Mouse (Mus musculus) liver, adult 2 months (tissue): Measurements from ENCODE around the gene Trim33.

Source experiments
- CTCF ChIP-seq: fragments of 200-500 bp; IDR thresholded peaks from 2 replicates; pipeline ENCODE4 v1.5.1; 2011; ENCODE audit warnings: low read depth, low read length, control low read depth
- POLR2A ChIP-seq: fragments of 200-500 bp; IDR thresholded peaks from 2 replicates; pipeline ENCODE4 v1.6.1; 2011; ENCODE audit warnings: low read length, control low read depth; ENCODE audit not compliant: insufficient read depth; ENCODE audit errors: extremely low read depth

GRCm38 (mm10) chr3:103375181-103375855, 96.2 kb downstream of the Trim33 start:
- TF ChIP-seq CTCF (no peak), POLR2A (no peak)
